Mouse (Mus musculus) ES-E14 (cell line): Measurements from ENCODE around the gene Klra7. TPM values are rescaled to one million over a fixed set of nuclear protein-coding genes. Genes with fewer than 3 reads are reported as not detected.

Experiments used
- total RNA-seq: library from RNA; depleted of rRNA; stranded (reverse); fragments of 300-350 nt; gene quantifications from 2 replicates; pipeline ENCODE4 v1.2.3, GENCODE M21; 2012; rRNA removed

The Klra7 gene
- total RNA-seq, 1 experiment = not detected

Other genes with a start within 250 kb of the Klra7 start
- not detected in 2 replicates for gene Klra6, start 206.4 kb downstream of the Klra7 start, total RNA-seq
- gene Klra4, start 166.1 kb downstream of the Klra7 start, total RNA-seq = not detected in 2 replicates
- gene Klra8, start 103.4 kb downstream of the Klra7 start, total RNA-seq = not detected in 2 replicates
- gene Klra9, start 40.2 kb downstream of the Klra7 start, total RNA-seq = not detected in 2 replicates
- gene Klra10, start 48.6 kb upstream of the Klra7 start, total RNA-seq = not detected in 2 replicates
- gene Klra3, start 104.3 kb upstream of the Klra7 start, total RNA-seq = not detected in 2 replicates
- gene Klra1, start 153.6 kb upstream of the Klra7 start, total RNA-seq = not detected in 2 replicates